Mouse (Mus musculus) B cell, adult 62 days (primary cell): Measurements from ENCODE around the gene Plcd1. TPM values are rescaled to one million over a fixed set of nuclear protein-coding genes. Genes with fewer than 3 reads are reported as not detected.

Experiments used
- total RNA-seq: library from RNA; stranded (reverse); gene quantifications from 4 replicates; pipeline ENCODE4 v1.2.4, GENCODE M21; 2023

Gene Plcd1
- not detected in 4 replicates for total RNA-seq

DNA sequence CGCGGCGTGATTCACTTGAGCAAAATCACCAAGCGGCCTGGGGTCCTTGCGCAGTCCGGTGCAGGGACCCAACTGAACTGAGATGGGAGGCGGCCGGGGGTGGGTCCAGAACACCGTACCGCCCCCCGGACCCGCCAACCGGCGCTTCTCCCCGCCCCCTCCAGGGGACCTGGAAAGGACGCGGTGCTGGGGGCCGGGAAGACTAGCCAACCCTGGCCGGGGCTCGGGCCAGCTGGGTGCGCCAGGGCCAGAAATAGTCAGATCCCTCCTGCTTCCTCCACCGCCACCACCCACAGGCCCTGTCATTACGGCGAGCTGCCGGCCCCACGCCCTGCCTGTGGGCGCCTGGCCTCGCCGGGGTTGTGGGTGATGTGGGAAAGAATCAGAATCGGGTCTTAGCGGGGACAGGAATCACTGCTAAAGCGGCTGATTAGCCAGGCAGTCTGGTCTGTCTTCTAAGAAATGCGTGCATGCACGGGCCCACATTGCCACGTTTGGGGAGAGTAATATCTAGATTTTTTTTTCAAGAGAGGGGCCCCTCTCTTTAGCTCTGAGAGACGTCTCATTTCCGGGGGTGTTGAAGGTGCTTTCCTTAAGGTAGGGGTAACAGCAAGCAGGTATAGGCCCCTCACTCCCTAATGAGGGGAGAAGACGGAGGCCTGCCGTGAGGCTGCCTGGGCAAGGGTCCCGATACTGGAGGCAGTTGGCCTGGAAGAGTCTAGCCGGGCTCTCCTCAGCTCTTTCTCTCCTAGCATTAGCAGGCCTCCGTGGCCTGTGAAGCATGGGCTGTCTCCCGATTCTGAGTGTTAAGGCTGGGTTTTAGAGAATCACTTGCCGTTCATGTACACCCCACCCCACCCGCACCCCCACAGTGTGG lies at the start of gene Plcd1:
Gene Plcd1 (minus strand): TSS at position 84 of the 877 bp plus-strand sequence.

DNA sequence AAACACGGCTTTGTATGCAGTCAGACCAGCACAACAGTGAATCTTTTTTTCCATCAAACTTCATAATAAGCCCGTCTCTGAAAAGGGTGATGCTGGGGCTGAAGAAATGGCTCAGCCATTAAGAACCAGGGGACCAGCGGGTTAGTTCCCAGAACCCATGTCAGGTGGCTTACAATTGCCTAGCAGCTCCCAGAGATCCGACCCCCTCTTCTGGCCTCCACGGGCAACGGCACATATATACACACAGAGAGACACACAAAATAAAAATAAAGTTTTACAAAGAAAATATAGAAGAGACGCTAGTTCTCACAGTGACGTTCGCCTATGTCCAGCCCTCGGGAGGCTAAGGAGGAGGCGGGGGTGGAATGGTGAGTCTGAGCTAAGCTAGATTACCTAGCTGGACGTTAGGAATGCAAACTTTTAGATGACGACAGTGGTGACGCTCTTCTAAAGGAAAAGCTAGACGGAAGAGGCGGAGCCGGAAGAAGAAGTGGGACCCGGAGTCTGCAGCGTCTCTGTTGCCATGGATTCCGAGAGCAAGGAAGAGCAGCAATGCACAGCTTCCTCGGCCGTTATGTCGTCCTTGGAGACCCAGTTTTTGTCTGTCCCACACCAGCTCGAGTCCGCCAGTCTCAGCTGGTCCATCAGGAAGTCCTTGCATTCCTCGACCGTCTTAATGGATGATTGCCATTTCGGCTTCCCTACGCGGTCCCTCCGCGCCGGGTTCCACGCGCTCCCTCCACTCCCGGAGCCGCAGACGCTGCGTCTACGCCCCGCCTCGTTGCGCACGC lies 8.9 kb upstream of the Plcd1 start, which contains the start of gene Dlec1:
Gene Dlec1 (plus strand): TSS at position 487 of the 791 bp plus-strand sequence.

DNA sequence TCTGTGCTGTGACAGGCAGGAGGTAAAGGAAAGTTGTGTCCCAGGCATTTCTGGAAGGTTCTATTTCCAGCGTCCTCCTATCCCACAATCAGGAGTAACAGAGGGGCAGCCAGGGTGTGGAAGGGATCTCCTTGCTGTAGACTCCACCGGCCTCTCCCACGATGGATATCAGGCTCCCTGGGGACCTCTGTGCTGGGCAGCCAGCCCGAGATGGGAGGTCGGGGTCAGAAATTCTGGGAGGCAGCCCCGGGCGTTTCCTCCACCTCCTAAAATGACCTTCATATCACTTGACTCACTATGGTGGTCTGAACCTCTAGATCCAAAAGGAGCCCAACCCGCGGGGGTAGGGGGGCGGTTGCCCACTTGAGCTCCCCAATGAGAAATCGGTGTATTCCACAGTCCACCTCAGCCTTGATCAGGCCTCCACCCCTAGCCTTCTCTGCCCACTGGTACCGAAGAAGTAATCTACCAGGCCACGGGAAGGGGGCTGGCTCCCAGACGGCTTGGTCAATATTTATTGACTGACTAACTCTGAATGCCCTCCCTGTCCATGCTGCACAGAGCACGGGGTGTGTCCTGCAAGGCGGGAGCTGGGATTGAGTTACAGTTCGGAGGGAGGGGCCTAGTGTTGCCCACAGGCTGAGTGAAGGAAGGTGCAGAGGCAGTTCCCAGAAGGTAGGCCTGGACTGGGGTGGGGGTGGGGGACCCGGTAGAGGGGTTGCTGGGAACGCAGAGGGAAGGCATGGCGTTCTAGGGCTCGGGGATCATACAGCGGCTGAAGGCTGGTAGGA lies 41.0 kb downstream of the Plcd1 start, which contains the start of gene Vill:
Gene Vill (plus strand): TSS at position 625 of the 791 bp plus-strand sequence.

Other genes starting within 250 kb of the Plcd1 start
- gene Ctdspl, start 167.0 kb downstream of the Plcd1 start, total RNA-seq: 0.22 TPM in 1 of 4 replicates, not detected in the others
- gene Vill, start 40.7 kb downstream of the Plcd1 start, total RNA-seq: 1.2 to 6.7 TPM (median 3.5 TPM) in 4 replicates
- gene Dlec1, start 9.0 kb upstream of the Plcd1 start, total RNA-seq: 0.24 to 1.2 TPM in 2 of 4 replicates, not detected in the others
- gene Acaa1b, start 63.6 kb upstream of the Plcd1 start, total RNA-seq: 0.49 to 1.4 TPM (median 1.0 TPM) in 4 replicates
- not detected in 4 replicates for gene Gm47289, start 65.7 kb upstream of the Plcd1 start, total RNA-seq
- gene Slc22a13, start 115.6 kb upstream of the Plcd1 start, total RNA-seq: 0.60 TPM in 1 of 4 replicates, not detected in the others
- gene Oxsr1, start 228.9 kb upstream of the Plcd1 start, total RNA-seq: 33.2 to 42.2 TPM (median 37.1 TPM) in 4 replicates
- 46.2 to 53.7 TPM (median 51.2 TPM) in 4 replicates for gene Acaa1a, start 246.2 kb upstream of the Plcd1 start, total RNA-seq
- 31.1 to 32.3 TPM (median 31.8 TPM) in 4 replicates for gene Myd88, start 247.9 kb upstream of the Plcd1 start, total RNA-seq